Mouse (Mus musculus) lung, adult 2 months (tissue): ENCODE data around the gene St8sia2.

Experiments used
- CTCF ChIP-seq: fragments of 200-500 bp; IDR thresholded peaks from 2 replicates; pipeline ENCODE4 v1.5.1; 2011; ENCODE audit warnings: mild to moderate bottlenecking, low read length, control low read depth; ENCODE audit not compliant: insufficient read depth
- POLR2A ChIP-seq: fragments of 200-500 bp; IDR thresholded peaks from 2 replicates; pipeline ENCODE4 v1.6.1; 2011; ENCODE audit warnings: low read depth, mild to moderate bottlenecking, control low read depth, low read length, borderline replicate concordance; ENCODE audit errors: extremely low read depth

DNA sequence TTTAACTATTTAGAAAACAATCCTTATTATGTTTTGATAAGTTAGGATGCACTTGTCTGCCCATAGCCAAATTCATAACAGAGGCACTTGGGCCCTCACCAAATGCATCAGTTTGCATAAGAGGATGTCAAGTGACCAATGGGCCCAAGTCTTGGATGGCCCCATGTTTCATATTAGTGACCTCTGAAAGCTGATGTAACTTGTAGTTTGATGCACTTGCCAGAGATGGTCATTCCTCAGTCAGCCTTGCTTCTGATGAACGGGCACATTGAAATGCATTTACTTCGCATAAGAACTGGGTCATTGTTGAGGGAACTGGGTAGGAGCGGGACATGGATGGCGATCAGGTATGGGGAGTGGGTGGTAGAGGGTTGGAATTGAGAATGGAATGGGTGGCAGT, 102.6 kb downstream of the St8sia2 start:
- no peak for TF ChIP-seq CTCF
- TF ChIP-seq POLR2A: no peak
